Mouse (Mus musculus) testis, postnatal 14 days (tissue): ENCODE data around the gene Tdrd1.
"Not testable (repeated sequence)": the region's sequence is repeated elsewhere in the genome, so short reads cannot be mapped to it uniquely, and the experiment has no call there.

ENCODE experiments used
- DNase-seq: peaks from one replicate; pipeline ENCODE4 v3.0.0; 2021; ENCODE audit warnings: low spot score

The Tdrd1 gene

GRCm38 (mm10) chr19:56826047-56826631, at the start of gene Tdrd1:
Tdrd1 (plus strand) TSS chr19:56826209.
- peak; percentile 79 for DNase-seq

- DNase-seq, result no peak
Measured at GRCm38 (mm10) chr19:56776719-56777382, 49.2 kb upstream of the Tdrd1 start.

- DNase-seq, result not testable (repeated sequence)
Measured at GRCm38 (mm10) chr19:56778532-56778931, 47.5 kb upstream of the Tdrd1 start.

DNA sequence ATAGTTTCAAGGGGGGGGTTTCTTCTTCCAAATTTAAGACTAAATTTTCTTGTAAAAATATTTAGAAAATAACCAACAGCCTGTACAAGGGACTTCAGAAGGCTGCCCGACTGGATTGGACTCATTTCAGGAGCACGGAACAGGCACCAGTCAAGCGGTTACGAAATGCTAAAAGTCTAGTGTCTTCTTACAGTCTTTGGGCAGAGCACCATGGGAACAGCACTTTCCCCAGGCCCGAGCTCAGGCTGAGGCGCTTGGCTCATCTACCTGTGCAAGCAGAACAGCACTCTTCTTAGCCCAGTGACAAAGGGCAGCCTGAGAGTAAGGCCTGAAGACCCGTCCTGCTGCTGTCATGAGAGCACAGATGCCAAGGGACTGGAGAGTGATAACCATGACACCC, 38.1 kb upstream of the Tdrd1 start:
- no peak for DNase-seq

DNA sequence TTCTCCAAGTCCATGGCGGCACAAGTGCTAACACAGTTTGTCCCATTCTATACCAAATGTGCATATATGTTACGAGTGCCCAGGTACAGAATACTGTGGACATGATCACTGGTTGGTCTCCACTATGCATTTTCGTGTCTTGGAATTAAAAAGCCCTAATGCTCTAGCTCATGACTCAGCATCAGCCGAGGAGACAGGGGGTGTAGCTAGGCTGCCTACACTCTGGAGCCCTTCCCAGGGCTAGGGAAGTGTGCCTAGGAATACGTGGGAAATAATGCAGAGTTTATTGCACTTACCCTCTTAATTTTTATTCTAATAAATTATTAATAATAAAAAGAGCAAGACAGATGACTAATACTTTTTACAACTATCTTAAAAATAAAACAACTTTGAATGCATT, 37.1 kb upstream of the Tdrd1 start:
- no peak for DNase-seq

DNA sequence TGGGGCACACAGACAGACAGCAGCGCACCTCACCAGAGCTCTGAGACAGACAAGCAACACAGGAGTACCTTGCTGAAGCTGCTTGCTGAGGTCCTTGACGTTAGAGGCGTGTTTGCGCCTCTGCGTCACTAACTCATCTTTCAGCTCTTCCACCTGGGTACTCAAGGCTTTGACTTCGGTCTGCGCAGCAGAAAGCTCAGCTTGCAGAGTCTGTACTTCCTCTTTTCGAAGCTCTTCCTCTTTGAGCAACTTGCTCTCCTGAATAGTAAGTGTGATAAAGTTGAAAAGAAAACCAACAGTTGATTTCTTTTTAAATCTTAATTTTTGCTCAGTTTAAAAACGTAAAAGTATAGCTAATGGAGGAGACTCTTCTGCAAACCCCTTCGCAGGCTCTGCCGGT, 28.6 kb upstream of the Tdrd1 start:
- no peak for DNase-seq

- DNase-seq, result no peak
Measured at GRCm38 (mm10) chr19:56800226-56800625, 25.8 kb upstream of the Tdrd1 start.

GRCm38 (mm10) chr19:56800930-56801655, 24.9 kb upstream of the Tdrd1 start:
- DNase-seq, result no peak

DNA sequence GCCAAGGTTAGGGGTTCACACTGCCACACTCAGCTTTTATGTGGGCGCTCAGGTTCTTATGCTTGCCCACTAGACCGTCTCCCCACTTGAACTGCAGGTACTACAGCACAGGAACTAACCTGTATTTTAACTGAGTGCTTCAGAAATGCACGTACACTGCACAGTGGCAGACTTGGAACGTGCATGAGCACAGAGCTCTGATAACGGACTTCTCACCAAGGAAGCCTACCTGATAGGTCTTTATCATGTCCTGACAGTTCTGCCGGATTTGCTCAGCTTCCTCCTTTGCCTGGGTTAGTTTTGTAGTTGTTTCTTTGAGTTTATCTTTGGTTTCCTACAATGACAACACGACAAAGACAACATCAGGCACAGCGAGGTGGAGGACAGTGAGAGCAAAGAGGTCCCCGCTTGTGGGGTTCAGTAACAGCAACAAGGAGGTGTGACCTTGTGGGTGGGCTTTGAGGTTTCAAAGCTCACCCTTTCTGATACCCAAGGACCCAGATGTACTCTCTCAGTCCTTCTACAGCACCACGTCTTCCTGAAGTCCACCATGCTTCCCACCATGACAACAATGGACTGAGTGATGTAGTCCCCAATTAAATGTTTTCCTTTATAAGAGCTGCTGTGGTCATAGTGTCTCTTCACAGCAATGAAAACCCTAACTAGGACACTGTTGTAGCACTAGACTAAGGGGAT, 24.2 kb upstream of the Tdrd1 start:
- DNase-seq, result no peak

- no peak for DNase-seq
Measured at GRCm38 (mm10) chr19:56802352-56802746, 23.7 kb upstream of the Tdrd1 start.

DNA sequence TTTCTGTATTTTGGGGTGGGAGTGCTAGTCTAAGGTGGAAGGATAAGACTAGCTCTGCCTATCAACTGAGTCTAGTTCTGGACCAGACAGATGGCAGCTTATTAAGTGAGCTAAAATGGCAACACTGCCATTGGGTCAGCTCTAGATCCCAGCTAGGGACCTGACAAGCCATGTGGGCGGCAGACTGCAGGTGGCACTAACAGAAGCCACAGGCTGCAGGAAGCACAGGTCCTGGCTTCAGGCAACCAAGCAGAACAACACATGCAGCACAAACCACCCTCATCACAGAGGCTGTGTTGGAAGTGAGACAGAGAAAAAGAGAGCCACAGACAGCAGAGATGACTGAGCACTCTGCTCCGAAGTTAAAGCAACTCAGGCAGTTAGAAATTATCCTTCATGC, 20.6 kb upstream of the Tdrd1 start:
- DNase-seq, result no peak

DNA sequence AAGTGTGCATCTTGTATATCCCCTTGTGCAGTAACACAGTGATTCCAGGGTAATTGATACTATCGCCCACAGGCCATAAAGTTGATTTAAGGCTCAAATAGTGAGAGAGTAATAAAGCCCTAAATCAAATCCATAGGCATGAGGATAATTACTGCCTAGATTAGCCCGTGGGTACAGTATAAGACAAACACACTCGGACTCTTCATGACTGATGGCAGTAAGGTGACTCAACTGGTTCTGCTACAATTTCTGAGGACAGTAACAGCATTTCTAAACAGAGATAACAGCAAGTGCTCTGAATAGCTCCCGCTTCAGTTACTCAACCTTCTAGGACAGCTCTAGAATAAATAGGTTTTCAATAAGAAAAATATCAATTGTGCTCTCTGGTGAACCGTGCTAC, 18.9 kb upstream of the Tdrd1 start:
- DNase-seq, result no peak

GRCm38 (mm10) chr19:56808771-56809170, 17.2 kb upstream of the Tdrd1 start:
- no peak for DNase-seq

DNA sequence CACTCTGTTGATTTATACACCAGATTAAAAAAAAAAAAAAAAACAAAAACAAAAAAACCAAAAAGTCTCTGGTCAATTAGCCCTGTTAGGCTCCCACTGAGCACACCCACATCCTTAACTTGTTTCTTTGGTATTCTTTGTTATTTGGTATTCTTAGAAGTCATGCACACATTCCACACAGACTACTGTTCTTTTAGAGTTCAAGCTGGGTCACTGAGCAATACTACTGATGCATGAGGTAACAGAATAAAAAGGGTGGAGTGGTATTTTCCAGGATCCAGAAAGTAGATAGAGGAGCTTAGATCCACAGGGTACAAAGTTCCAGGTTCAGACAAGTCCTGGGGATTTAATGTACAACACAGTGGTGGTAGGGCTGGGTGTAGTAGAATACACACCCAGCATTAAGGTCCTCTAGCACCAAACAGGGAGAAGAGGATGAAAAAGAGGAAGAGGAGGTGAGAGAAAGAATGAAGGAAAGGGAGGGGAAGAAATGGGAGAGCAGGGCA, 15.3 kb upstream of the Tdrd1 start:
- no peak for DNase-seq

GRCm38 (mm10) chr19:56811590-56811989, 14.4 kb upstream of the Tdrd1 start:
- no peak for DNase-seq

GRCm38 (mm10) chr19:56813360-56813759, 12.6 kb upstream of the Tdrd1 start:
- no peak for DNase-seq

DNA sequence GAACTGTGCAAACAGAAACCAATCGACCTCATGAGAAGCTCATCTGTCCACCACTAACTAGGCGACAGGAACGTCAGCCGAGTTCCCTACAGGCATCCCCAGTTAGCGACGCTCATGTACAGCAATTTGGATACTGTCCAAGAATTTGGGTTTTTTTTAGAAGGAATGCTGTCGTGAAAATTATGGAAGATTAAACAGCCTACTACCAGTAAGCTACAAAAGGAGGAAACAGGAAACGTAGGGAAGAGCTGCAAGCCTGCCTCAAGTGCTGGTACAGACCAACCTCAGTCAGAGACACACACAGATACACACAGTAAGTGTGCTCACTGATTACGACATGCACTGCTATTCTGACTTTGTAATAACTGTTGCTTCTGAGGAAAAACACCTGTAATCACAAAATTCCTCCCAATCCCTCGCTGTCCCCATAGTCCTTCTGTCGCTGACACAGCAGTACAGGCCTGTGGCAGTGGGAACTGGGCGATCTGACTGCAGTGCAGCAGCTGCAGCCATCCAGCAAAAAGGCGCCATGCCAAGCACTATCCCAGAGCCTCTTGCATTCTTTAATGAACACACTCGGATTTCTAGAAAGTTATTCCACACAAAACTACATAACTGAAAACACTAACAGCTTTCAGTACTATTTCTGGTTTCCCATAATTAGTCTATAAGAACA, 8.0 kb upstream of the Tdrd1 start:
- DNase-seq, result peak; percentile 33

- DNase-seq, result peak; percentile 69
Measured at GRCm38 (mm10) chr19:56821040-56821797, 4.8 kb upstream of the Tdrd1 start.

GRCm38 (mm10) chr19:56821798-56822447, 4.1 kb upstream of the Tdrd1 start, which contains the start of gene Ccdc186:
Ccdc186 (minus strand) TSS chr19:56822190.
- peak; percentile 97 for DNase-seq

GRCm38 (mm10) chr19:56822448-56822836, 3.6 kb upstream of the Tdrd1 start:
- no peak for DNase-seq

- DNase-seq, result no peak
Measured at GRCm38 (mm10) chr19:56828305-56828704, 2.3 kb downstream of the Tdrd1 start.
